Mouse (Mus musculus) heart, postnatal 10 days (tissue): ENCODE measurements around the gene G0s2. TPM values are rescaled to one million over a fixed set of nuclear protein-coding genes. Genes with fewer than 3 reads are reported as not detected.
"Not testable (repeated sequence)": the region's sequence is repeated elsewhere in the genome, so short reads cannot be mapped to it uniquely, and the experiment has no call there.

Experiments used
- DNase-seq, 2 experiments: peaks; one replicate each; pipeline ENCODE4 v3.0.0; 2021
- intact Hi-C: fragments of 180-260 bp; cut with DNase I; formaldehyde crosslinking; loops from one replicate; pipeline ENCODE4 v1.15.1; 2025
- total RNA-seq, 2 experiments: library from RNA; stranded (reverse); gene quantifications; 2 replicates each; pipeline ENCODE4 v1.2.3; 2021

G0s2 gene
- total RNA-seq, 2 experiments from 2014 or later: 51.2 to 51.4 TPM

- intact Hi-C loops: loop anchor here (1.0 to 5.0 kb wide), 4 partner anchors 47 to 121 kb away; no protein-coding TSS in a partner anchor
Observed at GRCm38 (mm10) chr1:193255488-193256288, 17.3 kb downstream of the G0s2 start.

GRCm38 (mm10) chr1:193255032-193255431, 18.0 kb downstream of the G0s2 start:
- no peak for DNase-seq
- intact Hi-C loops: loop anchor here (1.0 to 5.0 kb wide), 4 partner anchors 46 to 121 kb away; no protein-coding TSS in a partner anchor

More at GRCm38 (mm10) chr1:193255488-193256288, 17.3 kb downstream of the G0s2 start:
- DNase-seq: peak; percentile 85 to 90

GRCm38 (mm10) chr1:193253895-193254294, 19.1 kb downstream of the G0s2 start:
- intact Hi-C loops: loop anchor here (2.0 kb wide), 1 partner anchor 45 kb away; no protein-coding TSS in a partner anchor

GRCm38 (mm10) chr1:193252616-193253015, 20.4 kb downstream of the G0s2 start:
- intact Hi-C loops: no loop called here
- DNase-seq: no peak

More at GRCm38 (mm10) chr1:193253895-193254294, 19.1 kb downstream of the G0s2 start:
- DNase-seq: not testable (repeated sequence)

GRCm38 (mm10) chr1:193251386-193251785, 21.6 kb downstream of the G0s2 start:
- DNase-seq: no peak

GRCm38 (mm10) chr1:193250026-193250425, 23.0 kb downstream of the G0s2 start:
- intact Hi-C loops: no loop called here
- DNase-seq: no peak

More at GRCm38 (mm10) chr1:193251386-193251785, 21.6 kb downstream of the G0s2 start:
- intact Hi-C loops: no loop called here

GRCm38 (mm10) chr1:193244235-193244634, 28.8 kb downstream of the G0s2 start:
- DNase-seq: no peak
- intact Hi-C loops: no loop called here

GRCm38 (mm10) chr1:193243571-193244193, 29.3 kb downstream of the G0s2 start:
- intact Hi-C loops: no loop called here
- peak in 1 of 2 experiments; percentile 40 for DNase-seq

GRCm38 (mm10) chr1:193242863-193243262, 30.2 kb downstream of the G0s2 start:
- DNase-seq: no peak
- intact Hi-C loops: no loop called here

GRCm38 (mm10) chr1:193242238-193242637, 30.8 kb downstream of the G0s2 start:
- intact Hi-C loops: no loop called here
- DNase-seq: peak; percentile 83 to 85

- no peak for DNase-seq
- intact Hi-C loops: no loop called here
Observed at GRCm38 (mm10) chr1:193241436-193241835, 31.6 kb downstream of the G0s2 start.

- no peak for DNase-seq
- intact Hi-C loops: no loop called here
Observed at GRCm38 (mm10) chr1:193238426-193238825, 34.6 kb downstream of the G0s2 start.

- no peak for DNase-seq
- intact Hi-C loops: no loop called here
Observed at GRCm38 (mm10) chr1:193234930-193235329, 38.1 kb downstream of the G0s2 start.

GRCm38 (mm10) chr1:193234130-193234645, 38.8 kb downstream of the G0s2 start:
- intact Hi-C loops: no loop called here
- no peak for DNase-seq

- no peak for DNase-seq
- intact Hi-C loops: no loop called here
Observed at GRCm38 (mm10) chr1:193232732-193233131, 40.3 kb downstream of the G0s2 start.

- DNase-seq: no peak
- intact Hi-C loops: no loop called here
Observed at GRCm38 (mm10) chr1:193230935-193231334, 42.1 kb downstream of the G0s2 start.

GRCm38 (mm10) chr1:193230531-193230930, 42.5 kb downstream of the G0s2 start:
- no peak for DNase-seq
- intact Hi-C loops: no loop called here

GRCm38 (mm10) chr1:193229570-193229969, 43.4 kb downstream of the G0s2 start:
- intact Hi-C loops: no loop called here
- DNase-seq: no peak

GRCm38 (mm10) chr1:193227537-193227936, 45.5 kb downstream of the G0s2 start:
- intact Hi-C loops: no loop called here
- DNase-seq: no peak

GRCm38 (mm10) chr1:193226724-193227522, 46.1 kb downstream of the G0s2 start:
- DNase-seq: no peak
- intact Hi-C loops: no loop called here

GRCm38 (mm10) chr1:193226114-193226513, 46.9 kb downstream of the G0s2 start:
- DNase-seq: no peak
- intact Hi-C loops: no loop called here
